Mouse (Mus musculus) bone marrow, adult 2 months (tissue): ENCODE data around the gene Proser3. TPM values are rescaled to one million over a fixed set of nuclear protein-coding genes. Genes with fewer than 3 reads are reported as not detected.

Experiments
- H3K27ac ChIP-seq: fragments of 200-500 bp; 2 replicates; pipeline ENCODE4 v1.5.1; 2012; ENCODE audit warnings: low read depth, mild to moderate bottlenecking, control low read depth, inconsistent platforms, low read length; ENCODE audit not compliant: control insufficient read depth, poor library complexity, insufficient read depth
- H3K4me1 ChIP-seq: fragments of 200-500 bp; 2 replicates; pipeline ENCODE4 v1.6.1; 2011; ENCODE audit warnings: low read length; ENCODE audit not compliant: control insufficient read depth, insufficient read depth
- H3K4me3 ChIP-seq: fragments of 200-500 bp; replicated peaks from 2 replicates; pipeline ENCODE3; 2011; ENCODE audit warnings: mild to moderate bottlenecking, low read depth, low read length, control low read depth; ENCODE audit not compliant: control insufficient read depth
- CTCF ChIP-seq: fragments of 200-500 bp; IDR thresholded peaks from 2 replicates; pipeline ENCODE4 v1.5.1; 2011; ENCODE audit warnings: low read length, control low read depth; ENCODE audit not compliant: control insufficient read depth, insufficient read depth
- POLR2A ChIP-seq: fragments of 200-500 bp; IDR thresholded peaks from 2 replicates; pipeline ENCODE4 v1.6.1; 2011; ENCODE audit warnings: low read depth, mild to moderate bottlenecking, control low read depth, low read length, borderline replicate concordance; ENCODE audit not compliant: control insufficient read depth
- WGBS: fragments of 180-500 bp; shearing (Covaris S2); methylation state at CpG from one replicate; pipeline ENCODE4 v1.1.7; 2018; 5-methylcytosine and 5-hydroxymethylcytosine counted together
- polyA plus RNA-seq: library from polyadenylated mRNA; stranded (reverse); fragments of >200 nt; gene quantifications from 2 replicates; pipeline ENCODE4 v1.2.4, GENCODE M21; 2011; ENCODE audit warnings: low replicate concordance; ENCODE audit not compliant: missing spikeins, insufficient read depth, insufficient read length

Proser3 gene
- polyA plus RNA-seq, 1 experiment, result 12.8 TPM

DNA sequence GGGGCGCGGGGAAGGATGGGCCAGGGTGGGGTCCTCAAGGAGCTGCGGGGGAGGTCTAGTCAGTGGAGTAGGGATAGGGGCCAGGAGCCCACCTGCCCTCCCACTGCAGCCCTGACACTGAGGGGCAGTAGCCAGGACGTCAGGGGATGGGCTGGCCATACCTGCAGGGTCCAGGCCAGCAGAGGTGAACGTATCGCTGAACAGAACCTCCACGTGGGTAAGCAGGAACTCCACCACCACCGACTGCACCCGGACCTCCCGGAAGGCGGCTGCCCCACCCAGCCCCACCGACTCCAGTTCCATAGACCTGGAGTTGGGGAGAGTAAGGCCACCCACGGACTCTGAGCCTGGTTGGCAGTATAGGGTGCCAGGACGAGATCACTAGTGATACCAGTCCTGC, 25.1 kb downstream of the Proser3 start:
- WGBS, result 92% methylated on average over 14 of the region's 14 CpGs
- no peak overlapping the region for H3K27ac ChIP-seq
- H3K4me3 ChIP-seq, result no peak overlapping the region
- TF ChIP-seq CTCF (no peak), POLR2A (no peak)
- no peaks in the 10 kb centered on the region for H3K4me1 ChIP-seq

- H3K4me1 ChIP-seq, result no peaks in the 10 kb centered on the region
- TF ChIP-seq POLR2A (no peak), CTCF (no peak)
- no peak overlapping the region for H3K4me3 ChIP-seq
- WGBS, result 89% methylated on average over 17 of the region's 17 CpGs
- no peak overlapping the region for H3K27ac ChIP-seq
Observed at GRCm38 (mm10) chr7:30526399-30526798, 25.7 kb downstream of the Proser3 start.

DNA sequence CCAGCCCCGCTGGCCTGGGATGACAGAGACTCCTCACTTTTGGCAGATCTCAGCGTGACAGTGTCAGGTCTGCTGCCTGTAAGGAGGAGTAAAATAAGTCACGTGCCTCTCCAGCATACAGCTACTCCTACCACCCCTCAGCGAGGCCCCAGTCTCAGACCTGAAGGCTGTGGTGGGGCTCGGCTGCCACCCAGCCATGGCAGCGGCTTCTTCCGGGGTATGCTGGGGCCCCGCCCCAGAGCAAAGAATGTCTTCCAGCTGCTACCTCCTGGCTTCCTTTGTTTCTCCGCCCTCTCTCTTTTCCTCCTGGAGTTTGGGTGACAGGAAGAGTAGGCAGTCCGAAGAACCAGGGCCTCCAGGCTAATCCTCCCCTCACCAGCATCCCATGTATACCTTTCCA, 26.1 kb downstream of the Proser3 start:
- Histone ChIP-seq H3K27ac (no peak overlapping the region), H3K4me1 (no peaks in the 10 kb centered on the region), H3K4me3 (no peak overlapping the region)
- 90% methylated on average over 10 of the region's 10 CpGs for WGBS
- TF ChIP-seq CTCF (no peak), POLR2A (no peak)

GRCm38 (mm10) chr7:30524487-30524886, 27.6 kb downstream of the Proser3 start:
- Histone ChIP-seq H3K4me1 (no peaks in the 10 kb centered on the region), H3K27ac (no peak overlapping the region), H3K4me3 (no peak overlapping the region)
- 74% methylated on average over 6 of the region's 6 CpGs for WGBS
- no peak for TF ChIP-seq POLR2A
- TF ChIP-seq CTCF, result no peak

DNA sequence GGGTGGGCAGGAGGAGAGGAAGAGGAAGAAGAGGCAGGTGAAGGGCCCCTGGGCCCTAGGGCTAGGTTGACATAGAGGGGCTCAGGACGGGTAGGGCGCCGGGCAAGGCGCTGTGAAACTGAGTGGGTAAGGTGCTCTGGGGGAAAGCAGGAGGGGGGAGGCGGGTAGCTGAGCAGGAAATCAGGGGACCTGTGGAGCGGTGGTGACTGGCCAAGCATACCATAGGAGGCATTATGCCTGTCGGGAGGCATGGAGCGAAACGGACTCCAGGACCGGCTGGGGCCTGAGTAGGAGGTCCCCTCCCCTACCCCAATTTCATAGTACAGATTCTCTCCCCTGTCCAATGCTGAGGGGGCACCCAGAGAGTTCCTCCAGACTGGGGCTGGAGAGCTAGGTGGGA, 29.2 kb downstream of the Proser3 start:
- WGBS, result 90% methylated on average over 10 of the region's 10 CpGs
- no peak overlapping the region for H3K4me3 ChIP-seq
- H3K4me1 ChIP-seq, result no peaks in the 10 kb centered on the region
- H3K27ac ChIP-seq, result no peak overlapping the region
- TF ChIP-seq POLR2A (no peak), CTCF (no peak)

DNA sequence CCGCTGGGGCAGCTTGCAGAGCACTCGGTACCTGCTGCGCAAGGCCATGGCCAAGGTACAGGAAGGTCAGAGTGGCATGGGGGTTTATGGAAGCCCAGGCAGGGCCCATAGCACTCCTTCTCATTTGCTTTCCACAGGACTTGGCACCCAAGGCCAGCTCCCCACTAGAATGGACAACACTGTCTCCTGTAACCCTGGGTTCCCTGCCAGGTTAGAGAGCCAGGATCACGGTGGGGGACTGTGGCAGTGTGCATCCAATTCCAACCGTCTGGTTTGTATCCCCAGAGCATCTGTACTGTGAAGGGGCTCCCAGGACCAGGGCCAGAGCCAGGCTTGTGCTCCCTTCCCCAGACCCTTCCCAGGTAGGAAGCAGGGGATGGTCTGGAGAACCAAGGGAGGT, 31.2 kb downstream of the Proser3 start:
- Histone ChIP-seq H3K4me1 (no peaks in the 10 kb centered on the region), H3K4me3 (no peak overlapping the region), H3K27ac (no peak overlapping the region)
- WGBS, result 84% methylated on average over 5 of the region's 5 CpGs
- TF ChIP-seq CTCF, result no peak
- no peak for TF ChIP-seq POLR2A

DNA sequence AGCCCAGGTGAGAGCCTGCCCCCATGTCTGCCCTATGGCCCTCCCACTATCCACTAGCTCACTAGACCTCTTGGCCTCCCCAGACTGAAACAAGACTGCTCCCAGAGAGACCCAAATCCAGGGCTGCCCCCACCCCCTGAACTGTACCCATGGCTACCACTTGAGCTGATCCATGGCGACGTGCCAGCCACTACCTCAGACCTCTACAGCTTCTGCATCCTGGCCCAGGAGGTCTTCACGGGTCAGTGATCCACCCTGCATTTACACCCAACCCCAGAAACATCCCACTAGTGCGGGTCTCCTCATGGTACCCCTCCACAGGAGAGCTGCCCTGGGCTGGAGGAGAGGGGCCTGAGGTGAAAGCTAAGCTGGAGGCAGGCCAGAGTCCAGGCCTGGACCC, 31.7 kb downstream of the Proser3 start:
- H3K4me3 ChIP-seq, result no peak overlapping the region
- H3K4me1 ChIP-seq, result no peaks in the 10 kb centered on the region
- no peak overlapping the region for H3K27ac ChIP-seq
- WGBS, result 80% methylated on average over 4 of the region's 4 CpGs
- no peak for TF ChIP-seq CTCF
- TF ChIP-seq POLR2A, result no peak

DNA sequence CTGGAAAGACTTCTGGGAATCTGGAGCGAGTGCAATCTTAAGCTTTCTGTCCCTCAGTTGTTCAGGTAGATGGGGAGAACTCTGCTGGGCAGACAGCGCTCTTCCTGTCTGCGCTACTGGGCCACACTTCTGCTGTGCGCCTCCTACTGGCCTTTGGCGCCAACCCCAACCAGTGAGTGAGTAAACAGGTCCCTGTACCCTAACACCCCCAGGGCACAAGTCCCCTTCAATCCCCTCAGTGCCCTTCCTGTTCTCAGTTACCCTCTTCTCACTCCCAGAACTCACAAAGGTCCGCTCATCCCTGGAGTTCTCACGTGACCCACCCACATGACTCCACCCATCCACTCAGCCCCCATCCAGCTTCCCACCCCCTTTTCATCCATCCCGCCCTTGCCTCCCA, 33.8 kb downstream of the Proser3 start:
- no peaks in the 10 kb centered on the region for H3K4me1 ChIP-seq
- TF ChIP-seq CTCF (no peak), POLR2A (no peak)
- WGBS, result 45% methylated on average over 8 of the region's 8 CpGs
- no peak overlapping the region for H3K27ac ChIP-seq
- H3K4me3 ChIP-seq, result no peak overlapping the region
